Mouse (Mus musculus): ENCODE data around the gene Gpt2. TPM values are rescaled to one million over a fixed set of nuclear protein-coding genes. Genes with fewer than 3 reads are reported as not detected.

Gene Gpt2
- total RNA-seq (2012; rRNA removed), result 31.9 and 46.4 TPM in 2 replicates

DNA sequence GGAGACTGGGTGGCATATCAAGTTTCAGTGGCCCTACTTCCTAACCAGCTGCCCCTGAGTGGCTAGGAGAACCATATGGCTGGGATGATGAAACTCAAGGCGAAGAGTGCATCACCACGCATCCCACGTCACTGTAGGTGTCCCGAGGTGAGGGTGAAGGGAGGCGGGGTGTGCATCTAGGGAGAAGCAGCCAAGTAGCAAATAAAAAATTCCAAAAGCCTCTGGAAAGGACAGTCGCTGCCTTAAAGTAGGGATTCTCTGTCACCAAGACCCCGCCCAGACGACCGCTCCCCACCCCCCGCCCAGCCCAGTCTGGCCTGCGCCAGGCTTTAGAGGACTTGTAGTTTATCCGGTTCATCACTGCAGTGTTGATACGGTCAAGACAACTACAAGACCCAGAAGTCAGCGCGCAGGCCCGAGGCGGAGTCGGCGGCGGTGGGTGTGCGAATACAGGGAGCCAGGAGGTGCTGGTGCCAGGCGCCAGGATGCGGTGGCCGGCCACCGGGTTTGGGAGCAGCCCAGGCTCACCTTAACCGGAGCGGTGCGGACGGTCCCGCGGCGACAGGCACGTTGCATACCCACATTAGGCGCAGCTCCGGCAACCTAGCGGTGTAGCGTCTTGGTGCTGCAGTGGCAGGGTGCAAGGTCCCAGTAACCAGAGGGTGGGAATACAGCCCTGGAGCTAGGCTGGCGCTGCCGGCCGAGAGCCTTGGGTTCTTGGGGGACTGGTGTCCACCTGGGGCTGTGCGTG lies at the start of gene Gpt2:
Gene Gpt2 (plus strand): TSS at position 452 of the 751 bp plus-strand sequence.
- Histone ChIP-seq H3K9ac (ENCODE audit: insufficient read depth, low read depth, low read length, poor library complexity, severe bottlenecking) (peak within 1 kb of the TSS; percentile 86), H3K9me3 (ENCODE audit: control insufficient read depth, insufficient read depth, low read depth, low read length) (no peaks in the 10 kb centered on the region), H3K27ac (ENCODE audit: insufficient read depth, low read depth, low read length, poor library complexity, severe bottlenecking) (peak within 1 kb of the TSS; percentile 59), H3K36me3 (ENCODE audit: control insufficient read depth, insufficient read depth, low read length, poor library complexity, severe bottlenecking) (peaks cover 13% of the 10 kb centered on the region; the same call in 1 of the 2 replicates), H3K4me3 (ENCODE audit: insufficient read depth in 1 of 2, low read depth in 1 of 2, low read length in 2 of 2, poor library complexity in 1 of 2, severe bottlenecking in 1 of 2) (peak within 1 kb of the TSS; percentile 96 to 97), H3K4me1 (ENCODE audit: control insufficient read depth in 2 of 2, insufficient read depth in 2 of 2, low read length in 2 of 2, poor library complexity in 1 of 2) (peaks cover 13 to 17% of the 10 kb centered on the region in 2 experiments; a peak in 3 of 4 replicates)
- peak; percentile 95 for TF ChIP-seq HCFC1 (IDR thresholded peaks at IDR 0.05; ENCODE audit: borderline replicate concordance, insufficient read depth, low read length)
- TF ChIP-seq CHD2 (IDR thresholded peaks at IDR 0.05; ENCODE audit: low read depth, low read length), result no peak
- TF ChIP-seq ZC3H11A (IDR thresholded peaks at IDR 0.05; ENCODE audit: borderline replicate concordance, low read depth, low read length), result no peak
- in situ Hi-C loops (cut with MboI; ENCODE audit: low sequenced_read_pairs in 2 of 2, unreplicated experiment in 2 of 2), result no loop called here
- DNase-seq (ENCODE audit: low read depth, low spot score), result peak; percentile 86

GRCm38 (mm10) chr8:85444092-85444491 lies 48.3 kb upstream of the Gpt2 start:
- DNase-seq (ENCODE audit: low read depth, low spot score), result no peak
- TF ChIP-seq ZC3H11A (IDR thresholded peaks at IDR 0.05; ENCODE audit: borderline replicate concordance, low read depth, low read length), result no peak
- no peak for TF ChIP-seq CHD2 (IDR thresholded peaks at IDR 0.05; ENCODE audit: low read depth, low read length)
- no peak for TF ChIP-seq MAFK (IDR thresholded peaks at IDR 0.05; ENCODE audit: insufficient read depth, low read depth, low read length)
- no peak for TF ChIP-seq ZNF384 (IDR thresholded peaks at IDR 0.05; ENCODE audit: low read depth, low read length)
- no peak for TF ChIP-seq HCFC1 (IDR thresholded peaks at IDR 0.05; ENCODE audit: borderline replicate concordance, insufficient read depth, low read length)
- H3K4me1 ChIP-seq (ENCODE audit: control insufficient read depth in 2 of 2, insufficient read depth in 2 of 2, low read length in 2 of 2, poor library complexity in 1 of 2), result peaks cover 10 to 13% of the 10 kb centered on the region in 2 experiments; a peak in 3 of 4 replicates
- no peak overlapping the region; the same call in 1 of the 2 replicates for H3K9ac ChIP-seq (ENCODE audit: insufficient read depth, low read depth, low read length, poor library complexity, severe bottlenecking)
- no peak overlapping the region; the same call in 1 of the 2 replicates for H3K27ac ChIP-seq (ENCODE audit: insufficient read depth, low read depth, low read length, poor library complexity, severe bottlenecking)
- in situ Hi-C loops (cut with MboI; ENCODE audit: low sequenced_read_pairs in 2 of 2, unreplicated experiment in 2 of 2), result no loop called here
- H3K9me3 ChIP-seq (ENCODE audit: control insufficient read depth, insufficient read depth, low read depth, low read length), result no peaks in the 10 kb centered on the region
- no peak overlapping the region for H3K4me3 ChIP-seq (ENCODE audit: insufficient read depth in 1 of 2, low read depth in 1 of 2, low read length in 2 of 2, poor library complexity in 1 of 2, severe bottlenecking in 1 of 2)
- no peaks in the 10 kb centered on the region for H3K36me3 ChIP-seq (ENCODE audit: control insufficient read depth, insufficient read depth, low read length, poor library complexity, severe bottlenecking)

- TF ChIP-seq ZC3H11A (IDR thresholded peaks at IDR 0.05; ENCODE audit: borderline replicate concordance, low read depth, low read length) (no peak), CHD2 (IDR thresholded peaks at IDR 0.05; ENCODE audit: low read depth, low read length) (no peak), MAFK (IDR thresholded peaks at IDR 0.05; ENCODE audit: insufficient read depth, low read depth, low read length) (no peak), ZNF384 (IDR thresholded peaks at IDR 0.05; ENCODE audit: low read depth, low read length) (no peak), HCFC1 (IDR thresholded peaks at IDR 0.05; ENCODE audit: borderline replicate concordance, insufficient read depth, low read length) (no peak)
- no peaks in the 10 kb centered on the region for H3K9me3 ChIP-seq (ENCODE audit: control insufficient read depth, insufficient read depth, low read depth, low read length)
- in situ Hi-C loops (cut with MboI; ENCODE audit: low sequenced_read_pairs in 2 of 2, unreplicated experiment in 2 of 2), result no loop called here
- H3K36me3 ChIP-seq (ENCODE audit: control insufficient read depth, insufficient read depth, low read length, poor library complexity, severe bottlenecking), result no peaks in the 10 kb centered on the region
- peak overlapping the region; percentile 55 for H3K9ac ChIP-seq (ENCODE audit: insufficient read depth, low read depth, low read length, poor library complexity, severe bottlenecking)
- no peak overlapping the region for H3K27ac ChIP-seq (ENCODE audit: insufficient read depth, low read depth, low read length, poor library complexity, severe bottlenecking)
- no peak for DNase-seq (ENCODE audit: low read depth, low spot score)
- H3K4me1 ChIP-seq (ENCODE audit: control insufficient read depth in 2 of 2, insufficient read depth in 2 of 2, low read length in 2 of 2, poor library complexity in 1 of 2), result peaks cover 10 to 12% of the 10 kb centered on the region in 2 experiments; a peak in 3 of 4 replicates
- H3K4me3 ChIP-seq (ENCODE audit: insufficient read depth in 1 of 2, low read depth in 1 of 2, low read length in 2 of 2, poor library complexity in 1 of 2, severe bottlenecking in 1 of 2), result peak overlapping the region in 1 of 2 experiments; percentile 52; a peak in 3 of 4 replicates
Measured at GRCm38 (mm10) chr8:85445936-85446685, 46.3 kb upstream of the Gpt2 start.

DNA sequence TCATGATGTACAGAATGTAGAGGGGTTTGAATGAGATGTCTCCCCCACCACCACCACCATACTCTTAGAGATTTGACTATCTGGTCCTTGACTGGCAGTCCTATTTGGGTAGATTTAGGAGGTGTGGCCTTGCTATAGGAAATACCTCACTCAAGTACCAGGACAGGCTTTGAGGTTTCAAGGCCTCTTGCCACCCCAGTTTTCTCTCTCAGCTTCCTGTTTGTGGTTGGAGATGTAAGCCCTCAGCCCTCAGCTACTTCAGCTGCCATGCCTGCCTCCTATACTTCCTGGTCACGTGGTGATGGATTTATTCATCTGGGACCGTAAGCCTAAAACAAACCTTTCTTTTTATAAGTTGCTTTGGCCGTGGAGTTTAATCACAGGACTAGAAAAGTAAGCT lies 42.0 kb upstream of the Gpt2 start:
- Histone ChIP-seq H3K9ac (ENCODE audit: insufficient read depth, low read depth, low read length, poor library complexity, severe bottlenecking) (no peak overlapping the region), H3K4me1 (ENCODE audit: control insufficient read depth in 2 of 2, insufficient read depth in 2 of 2, low read length in 2 of 2, poor library complexity in 1 of 2) (peaks cover 0 to 6% of the 10 kb centered on the region in 2 experiments; a peak in 2 of 4 replicates), H3K4me3 (ENCODE audit: insufficient read depth in 1 of 2, low read depth in 1 of 2, low read length in 2 of 2, poor library complexity in 1 of 2, severe bottlenecking in 1 of 2) (no peak overlapping the region), H3K9me3 (ENCODE audit: control insufficient read depth, insufficient read depth, low read depth, low read length) (no peaks in the 10 kb centered on the region), H3K27ac (ENCODE audit: insufficient read depth, low read depth, low read length, poor library complexity, severe bottlenecking) (no peak overlapping the region), H3K36me3 (ENCODE audit: control insufficient read depth, insufficient read depth, low read length, poor library complexity, severe bottlenecking) (no peaks in the 10 kb centered on the region)
- no peak for DNase-seq (ENCODE audit: low read depth, low spot score)
- no peak for TF ChIP-seq MAFK (IDR thresholded peaks at IDR 0.05; ENCODE audit: insufficient read depth, low read depth, low read length)
- no peak for TF ChIP-seq CHD2 (IDR thresholded peaks at IDR 0.05; ENCODE audit: low read depth, low read length)
- in situ Hi-C loops (cut with MboI; ENCODE audit: low sequenced_read_pairs in 2 of 2, unreplicated experiment in 2 of 2), result no loop called here

All from ES-E14 (cell line).